Mouse (Mus musculus): Measurements from ENCODE around the gene Rmnd5a.

Rmnd5a gene

DNA sequence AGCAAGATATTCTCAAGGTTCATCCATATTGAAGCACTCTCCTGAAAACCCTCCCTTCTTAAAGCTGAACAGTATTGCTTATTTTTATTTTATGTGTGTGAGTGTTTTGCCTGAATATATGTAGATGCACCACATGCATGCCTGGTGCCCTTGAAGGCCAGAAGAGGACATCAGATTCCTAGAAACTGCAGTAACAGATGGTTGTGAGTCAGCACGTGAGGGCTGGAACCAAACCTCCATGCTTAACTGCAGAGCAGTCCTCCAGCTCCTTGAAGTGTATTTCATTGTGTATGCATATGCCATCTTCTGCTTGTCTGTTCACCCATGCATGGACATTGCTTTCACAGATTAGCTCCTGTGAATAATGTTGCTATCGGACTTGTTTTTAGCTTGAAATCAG, 76.4 kb downstream of the Rmnd5a start:
- no peak for DNase-seq

GRCm38 (mm10) chr6:71361156-71361670, 79.2 kb downstream of the Rmnd5a start:
- DNase-seq = no peak

DNA sequence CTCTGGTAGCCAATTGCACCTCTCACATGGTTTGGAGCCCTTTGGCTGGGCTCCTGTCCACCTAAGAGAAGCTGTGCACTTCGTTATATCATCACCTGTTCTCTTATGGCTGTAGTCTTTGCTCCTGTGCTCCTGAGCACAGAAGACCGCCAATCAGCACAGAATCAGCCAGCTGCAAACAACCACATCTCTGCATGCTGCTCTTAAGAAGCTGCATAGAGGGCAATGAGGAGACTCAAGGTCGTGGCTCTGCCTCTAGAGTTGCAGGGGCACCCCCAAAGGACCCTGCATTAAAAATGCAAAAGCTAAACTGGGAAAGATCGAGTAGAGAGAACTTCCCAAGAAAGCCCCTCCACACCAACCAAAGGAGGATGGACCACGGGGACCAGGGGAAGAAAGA, 79.7 kb downstream of the Rmnd5a start:
- DNase-seq = no peak

- DNase-seq = no peak
Measured at GRCm38 (mm10) chr6:71360221-71360620, 80.2 kb downstream of the Rmnd5a start.

- no peak for DNase-seq
Measured at GRCm38 (mm10) chr6:71357493-71357892, 82.9 kb downstream of the Rmnd5a start.

DNA sequence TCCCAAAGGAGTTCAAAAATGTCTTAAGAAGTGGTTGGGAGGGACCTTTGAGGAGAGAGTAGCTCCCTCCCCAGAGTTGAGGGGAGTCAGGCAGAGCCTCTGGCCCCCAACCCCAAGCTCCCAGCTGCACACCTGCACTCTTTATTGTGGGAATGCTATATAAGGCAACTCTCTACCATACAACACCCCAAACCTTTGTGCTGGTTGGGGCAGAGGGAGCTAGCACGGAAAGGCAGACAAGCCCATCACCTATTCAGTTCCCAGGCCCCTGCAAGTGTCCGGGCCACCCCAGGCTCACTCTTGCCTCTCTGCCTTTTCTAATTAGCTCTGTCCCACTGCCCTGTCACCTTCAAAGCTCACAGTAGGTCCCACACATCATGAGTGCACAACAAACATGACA, 86.7 kb downstream of the Rmnd5a start:
- no peak for DNase-seq

DNA sequence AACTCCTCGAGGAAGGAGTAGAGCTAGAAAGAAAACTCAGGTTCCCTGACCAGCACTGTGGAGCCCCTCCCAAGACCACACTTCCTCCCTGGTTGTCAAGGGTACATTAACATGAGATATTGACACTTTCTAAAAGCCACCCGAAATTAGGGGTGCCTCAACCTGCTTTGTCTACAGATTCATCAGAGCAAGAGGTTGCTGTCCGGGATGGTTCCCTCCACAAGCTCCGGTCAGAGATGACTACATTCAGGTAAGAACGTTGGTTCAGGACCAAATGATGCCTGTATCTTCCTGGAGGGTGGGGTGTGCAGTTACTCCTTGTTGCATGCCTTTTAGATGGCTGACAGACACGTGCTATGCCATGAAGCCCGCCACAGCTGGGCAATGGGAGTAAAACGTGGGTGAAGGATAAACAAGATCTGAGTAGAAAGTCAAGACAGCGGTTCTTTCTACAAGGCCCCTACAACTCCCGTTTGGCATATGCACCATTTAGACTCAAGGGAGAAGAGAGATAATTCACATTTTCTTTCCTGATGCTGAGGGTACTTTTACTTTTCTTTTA, 87.5 kb downstream of the Rmnd5a start:
- DNase-seq = no peak

DNA sequence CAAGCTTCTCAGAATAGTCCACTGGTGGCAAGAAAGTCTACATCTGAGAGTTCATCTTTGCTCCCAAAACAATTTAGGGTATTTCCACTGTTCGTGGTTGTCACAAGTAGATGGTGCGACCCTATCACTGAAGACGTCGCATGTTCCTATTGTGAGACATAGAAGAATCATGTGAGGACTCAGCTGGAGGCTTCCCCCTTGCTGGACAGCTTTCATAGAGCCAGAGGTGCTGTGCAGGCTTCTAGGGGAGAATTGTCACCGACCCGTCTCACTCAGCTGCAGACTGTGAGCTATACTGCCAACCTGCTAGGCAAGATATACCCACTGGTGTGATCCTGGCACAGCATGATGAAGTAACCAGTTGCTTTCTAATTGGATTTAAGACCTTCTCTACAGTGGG, 88.2 kb downstream of the Rmnd5a start:
- no peak for DNase-seq

DNA sequence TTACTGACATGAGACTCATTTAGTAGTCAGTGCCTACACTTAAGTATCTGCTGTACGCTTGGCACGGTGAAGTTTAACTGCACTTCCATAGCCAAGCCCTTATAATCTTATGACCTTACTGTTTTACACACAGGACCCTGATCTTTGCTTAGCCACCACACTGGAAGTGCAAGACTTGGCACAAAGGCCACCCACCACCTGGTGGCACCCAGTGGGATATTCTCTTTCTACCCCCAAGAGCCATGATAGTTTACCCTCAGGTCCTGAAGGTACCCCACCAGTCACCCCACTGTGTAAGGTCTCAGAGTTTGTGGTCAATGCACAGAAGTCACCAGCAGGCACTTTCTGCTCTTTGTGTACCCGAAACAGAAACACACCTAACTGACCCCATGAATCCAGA, 89.2 kb downstream of the Rmnd5a start:
- DNase-seq = no peak

DNA sequence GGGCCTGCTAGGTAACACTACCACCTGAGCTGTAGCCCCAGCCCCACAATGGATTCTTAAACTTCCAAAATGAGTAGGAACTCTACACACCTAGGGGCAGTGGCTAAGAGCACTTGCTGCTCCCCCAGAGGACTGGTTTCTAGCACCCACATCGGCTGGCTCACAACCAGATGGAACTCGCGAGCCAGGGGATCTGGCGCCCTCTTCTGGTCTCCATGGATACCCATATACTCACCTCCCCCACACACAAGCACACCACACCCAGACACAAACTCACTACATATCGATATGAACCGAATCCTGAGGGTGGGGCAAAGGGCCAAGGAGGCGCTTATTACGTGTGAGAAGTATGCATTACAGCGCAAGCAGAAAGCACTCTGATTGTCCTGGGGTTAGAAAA, 92.4 kb downstream of the Rmnd5a start:
- no peak for DNase-seq

- DNase-seq = no peak
Measured at GRCm38 (mm10) chr6:71341179-71341578, 99.3 kb downstream of the Rmnd5a start.

- no peak for DNase-seq
Measured at GRCm38 (mm10) chr6:71339351-71339750, 101.1 kb downstream of the Rmnd5a start.

GRCm38 (mm10) chr6:71338941-71339340, 101.5 kb downstream of the Rmnd5a start:
- DNase-seq = no peak
